Mouse (Mus musculus) lung, adult 2 months (tissue): ENCODE data around the gene Camsap1.

Experiments
- CTCF ChIP-seq: fragments of 200-500 bp; IDR thresholded peaks from 2 replicates; pipeline ENCODE4 v1.5.1; 2011; ENCODE audit warnings: mild to moderate bottlenecking, low read length, control low read depth; ENCODE audit not compliant: insufficient read depth
- POLR2A ChIP-seq: fragments of 200-500 bp; IDR thresholded peaks from 2 replicates; pipeline ENCODE4 v1.6.1; 2011; ENCODE audit warnings: low read depth, mild to moderate bottlenecking, control low read depth, low read length, borderline replicate concordance; ENCODE audit errors: extremely low read depth

DNA sequence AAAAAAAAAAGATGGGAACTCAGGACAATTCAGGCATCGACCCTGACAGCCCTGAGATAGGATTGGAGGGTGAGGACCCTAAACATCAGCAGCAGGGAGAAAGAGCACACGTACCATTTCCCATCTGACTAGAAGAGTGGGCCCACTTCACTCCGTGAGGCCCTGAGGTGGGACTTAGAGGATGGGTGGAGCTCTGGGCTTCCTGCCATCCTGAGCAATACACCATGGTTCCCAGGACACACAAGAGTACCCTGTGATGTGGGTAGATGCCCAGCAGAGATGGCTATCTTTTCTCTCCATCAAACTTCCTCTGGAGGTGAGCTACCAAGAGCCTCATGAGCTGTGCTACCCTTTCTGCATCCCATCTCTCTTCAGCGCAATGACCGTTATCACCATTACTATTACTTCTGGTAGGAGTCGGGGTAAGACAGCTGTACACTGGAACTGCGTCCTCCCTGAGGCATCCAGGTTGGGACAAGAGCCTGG, 105.8 kb downstream of the Camsap1 start:
- TF ChIP-seq CTCF, result no peak
- TF ChIP-seq POLR2A, result no peak
